Mouse (Mus musculus) MEL (cell line): ENCODE results near the gene Gm9837. TPM values are rescaled to one million over a fixed set of nuclear protein-coding genes. Genes with fewer than 3 reads are reported as not detected.

ENCODE experiments used
- DNase-seq: peaks from one replicate; pipeline ENCODE4 v3.0.0; 2011; ENCODE audit warnings: low read depth, low spot score
- H3K27ac ChIP-seq: 2 replicates; pipeline ENCODE4 v1.5.1; 2012; ENCODE audit warnings: low read depth, mild to moderate bottlenecking, control low read depth, low read length, moderate library complexity; ENCODE audit not compliant: control insufficient read depth
- H3K27me3 ChIP-seq, 2 experiments: fragments of 150-350 bp in 1 of 2; sonication (generic) in 1 of 2; 2 replicates each; pipeline ENCODE4 v1.6.1; 2012; ENCODE audit warnings: low read length in 2 of 2, mild to moderate bottlenecking in 2 of 2, improper control_type of control experiment in 1 of 2, moderate library complexity in 1 of 2; ENCODE audit not compliant: insufficient read depth in 2 of 2, control insufficient read depth in 1 of 2
- H3K36me3 ChIP-seq, 2 experiments: 2 replicates each; pipeline ENCODE4 v1.6.1; 2012 to 2014; ENCODE audit warnings: low read length in 2 of 2, improper control_type of control experiment in 1 of 2, inconsistent platforms in 1 of 2, mild to moderate bottlenecking in 1 of 2; ENCODE audit not compliant: insufficient read depth in 2 of 2, control insufficient read depth in 1 of 2
- H3K4me1 ChIP-seq, 2 experiments: fragments of 150-350 bp in 1 of 2; sonication (generic) in 1 of 2; 2 replicates each; pipeline ENCODE4 v1.6.1; 2012; ENCODE audit warnings: low read length in 2 of 2, improper control_type of control experiment in 1 of 2, mild to moderate bottlenecking in 1 of 2; ENCODE audit not compliant: insufficient read depth in 2 of 2, control insufficient read depth in 1 of 2
- H3K4me3 ChIP-seq, 2 experiments: fragments of 150-350 bp in 1 of 2; sonication (generic) in 1 of 2; 2 replicates each; pipeline ENCODE4 v1.5.1; 2012; ENCODE audit warnings: low read depth in 2 of 2, low read length in 2 of 2, mild to moderate bottlenecking in 2 of 2, moderate library complexity in 2 of 2, control low read depth in 1 of 2, improper control_type of control experiment in 1 of 2; ENCODE audit not compliant: control insufficient read depth in 1 of 2, insufficient read depth in 1 of 2
- H3K79me2 ChIP-seq: 2 replicates; pipeline ENCODE4 v1.6.1; 2012; ENCODE audit warnings: mild to moderate bottlenecking, low read length, moderate library complexity; ENCODE audit not compliant: control insufficient read depth, poor library complexity, insufficient read depth
- H3K9ac ChIP-seq: 2 replicates; pipeline ENCODE4 v1.6.1; 2012; ENCODE audit warnings: low read depth, mild to moderate bottlenecking, control low read depth, low read length, moderate library complexity; ENCODE audit not compliant: control insufficient read depth, poor library complexity, severe bottlenecking
- H3K9me3 ChIP-seq: fragments of 150-350 bp; sonication (generic); replicated peaks from 2 replicates; pipeline ENCODE4 v1.6.1; 2012; ENCODE audit warnings: mild to moderate bottlenecking, low read length, improper control_type of control experiment, moderate library complexity; ENCODE audit not compliant: insufficient read depth
- BHLHE40 ChIP-seq: IDR thresholded peaks from 2 replicates; pipeline ENCODE4 v1.6.1; 2012; ENCODE audit warnings: low read depth, mild to moderate bottlenecking, inconsistent platforms, low read length, improper control_type of control experiment, borderline replicate concordance
- CHD2 ChIP-seq: IDR thresholded peaks from 2 replicates; pipeline ENCODE4 v1.6.1; 2011; ENCODE audit warnings: low read length, improper control_type of control experiment
- CTCF ChIP-seq, 3 experiments: IDR thresholded peaks in 2 of 3; conservative IDR thresholded peaks in 1 of 3; 2 replicates each; pipeline ENCODE4 v1.5.1; 2011 to 2012; ENCODE audit warnings: low read length in 3 of 3, low read depth in 2 of 3, mild to moderate bottlenecking in 2 of 3, improper control_type of control experiment in 1 of 3, inconsistent platforms in 1 of 3, mixed read lengths in 1 of 3, moderate library complexity in 1 of 3; ENCODE audit not compliant: control insufficient read depth in 1 of 3, insufficient read depth in 1 of 3, poor library complexity in 1 of 3, severe bottlenecking in 1 of 3
- E2F4 ChIP-seq: IDR thresholded peaks from 2 replicates; pipeline ENCODE4 v1.6.1; 2011; ENCODE audit warnings: low read depth, low read length, improper control_type of control experiment, borderline replicate concordance
- ELF1 ChIP-seq: IDR thresholded peaks from 2 replicates; pipeline ENCODE4 v1.6.1; 2014; ENCODE audit warnings: low read depth, mild to moderate bottlenecking, inconsistent platforms, low read length, improper control_type of control experiment, moderate library complexity
- EP300 ChIP-seq, 2 experiments: IDR thresholded peaks; 2 replicates each; pipeline ENCODE4 v1.6.1; 2011; ENCODE audit warnings: improper control_type of control experiment in 2 of 2, low read length in 2 of 2, low read depth in 1 of 2, mild to moderate bottlenecking in 1 of 2
- ETS1 ChIP-seq: IDR thresholded peaks from 2 replicates; pipeline ENCODE4 v1.6.1; 2012; ENCODE audit warnings: low read depth, mild to moderate bottlenecking, inconsistent platforms, low read length, improper control_type of control experiment, moderate library complexity
- GABPA ChIP-seq: IDR thresholded peaks from 2 replicates; pipeline ENCODE4 v1.6.1; 2012; ENCODE audit warnings: low read depth, mild to moderate bottlenecking, inconsistent platforms, low read length, improper control_type of control experiment, moderate library complexity
- GATA1 ChIP-seq: IDR thresholded peaks from 2 replicates; pipeline ENCODE4 v1.6.1; 2011; ENCODE audit warnings: low read depth, low read length, improper control_type of control experiment
- HCFC1 ChIP-seq: IDR thresholded peaks from 2 replicates; pipeline ENCODE4 v1.6.1; 2012; ENCODE audit warnings: low read depth, mild to moderate bottlenecking, inconsistent platforms, low read length, improper control_type of control experiment, moderate library complexity
- KAT2A ChIP-seq: conservative IDR thresholded peaks from 2 replicates; pipeline ENCODE4 v1.6.1; 2012; ENCODE audit warnings: low read depth, low read length, improper control_type of control experiment, inconsistent platforms
- MAFK ChIP-seq: IDR thresholded peaks from 2 replicates; pipeline ENCODE4 v1.6.1; 2011; ENCODE audit warnings: low read depth, mild to moderate bottlenecking, low read length, improper control_type of control experiment, borderline replicate concordance
- MXI1 ChIP-seq: IDR thresholded peaks from 2 replicates; pipeline ENCODE4 v1.6.1; 2011; ENCODE audit warnings: mild to moderate bottlenecking, low read depth, low read length, improper control_type of control experiment
- MYB ChIP-seq: IDR thresholded peaks from 2 replicates; pipeline ENCODE4 v1.6.1; 2011; ENCODE audit warnings: mild to moderate bottlenecking, low read depth, low read length, improper control_type of control experiment
- MYC ChIP-seq: IDR thresholded peaks from 2 replicates; pipeline ENCODE4 v1.6.1; 2011; ENCODE audit warnings: low read depth, mild to moderate bottlenecking, low read length, improper control_type of control experiment, moderate library complexity
- NRF1 ChIP-seq: IDR thresholded peaks from 2 replicates; pipeline ENCODE4 v1.6.1; 2014; ENCODE audit warnings: low read depth, mild to moderate bottlenecking, inconsistent platforms, low read length, improper control_type of control experiment, moderate library complexity; ENCODE audit not compliant: poor library complexity, insufficient read depth, severe bottlenecking
- POLR2A ChIP-seq, 2 experiments: IDR thresholded peaks; 2 replicates each; pipeline ENCODE4 v1.6.1; 2011 to 2012; ENCODE audit warnings: low read length in 2 of 2, mild to moderate bottlenecking in 2 of 2, control low read depth in 1 of 2, improper control_type of control experiment in 1 of 2, low read depth in 1 of 2, moderate library complexity in 1 of 2; ENCODE audit not compliant: control insufficient read depth in 1 of 2, insufficient read depth in 1 of 2, poor library complexity in 1 of 2
- POLR2AphosphoS2 ChIP-seq: IDR thresholded peaks from 2 replicates; pipeline ENCODE4 v1.6.1; 2011; ENCODE audit warnings: low read length, improper control_type of control experiment
- POLR2AphosphoS5 ChIP-seq: IDR thresholded peaks from 2 replicates; pipeline ENCODE4 v1.6.1; 2012; ENCODE audit warnings: low read depth, borderline replicate concordance, mild to moderate bottlenecking, inconsistent platforms, low read length, moderate library complexity, mixed read lengths
- RAD21 ChIP-seq: IDR thresholded peaks from 2 replicates; pipeline ENCODE4 v1.6.1; 2011; ENCODE audit warnings: mild to moderate bottlenecking, low read depth, low read length, improper control_type of control experiment
- RCOR1 ChIP-seq: IDR thresholded peaks from 2 replicates; pipeline ENCODE4 v1.6.1; 2012; ENCODE audit warnings: low read depth, mild to moderate bottlenecking, inconsistent platforms, low read length, improper control_type of control experiment
- SIN3A ChIP-seq: IDR thresholded peaks from 2 replicates; pipeline ENCODE4 v1.6.1; 2012; ENCODE audit warnings: low read length, improper control_type of control experiment, inconsistent platforms
- TAL1 ChIP-seq: IDR thresholded peaks from 2 replicates; pipeline ENCODE4 v1.6.1; 2012; ENCODE audit warnings: mild to moderate bottlenecking, inconsistent platforms, low read length, moderate library complexity, mixed read lengths
- TBP ChIP-seq: IDR thresholded peaks from 2 replicates; pipeline ENCODE4 v1.8.0; 2011; ENCODE audit warnings: low read depth, low read length, improper control_type of control experiment
- TCF12 ChIP-seq: IDR thresholded peaks from 2 replicates; pipeline ENCODE4 v1.6.1; 2014; ENCODE audit warnings: low read depth, mild to moderate bottlenecking, inconsistent platforms, low read length, improper control_type of control experiment, moderate library complexity
- UBTF ChIP-seq: IDR thresholded peaks from 2 replicates; pipeline ENCODE4 v1.6.1; 2012; ENCODE audit warnings: low read depth, mild to moderate bottlenecking, inconsistent platforms, low read length, improper control_type of control experiment, moderate library complexity, borderline replicate concordance; ENCODE audit not compliant: insufficient read depth
- USF1 ChIP-seq: IDR thresholded peaks from 2 replicates; pipeline ENCODE4 v1.6.1; 2014; ENCODE audit warnings: low read depth, mild to moderate bottlenecking, inconsistent platforms, low read length, improper control_type of control experiment, moderate library complexity
- USF2 ChIP-seq, 2 experiments: IDR thresholded peaks; 2 replicates each; pipeline ENCODE4 v1.6.1; 2011 to 2012; ENCODE audit warnings: improper control_type of control experiment in 2 of 2, low read length in 2 of 2, borderline replicate concordance in 1 of 2, inconsistent platforms in 1 of 2, low read depth in 1 of 2, mild to moderate bottlenecking in 1 of 2; ENCODE audit not compliant: insufficient read depth in 1 of 2
- ZMIZ1 ChIP-seq: IDR thresholded peaks from 2 replicates; pipeline ENCODE4 v1.6.1; 2012; ENCODE audit warnings: low read depth, mild to moderate bottlenecking, inconsistent platforms, low read length, improper control_type of control experiment, moderate library complexity
- ZNF384 ChIP-seq: IDR thresholded peaks from 2 replicates; pipeline ENCODE4 v1.6.1; 2012; ENCODE audit warnings: low read depth, mild to moderate bottlenecking, inconsistent platforms, low read length, improper control_type of control experiment
- polyA plus RNA-seq, 2 experiments: library from polyadenylated mRNA; stranded (reverse) in 1 of 2; unstranded in 1 of 2; fragments of >175 nt in 1 of 2; fragments of >200 nt in 1 of 2; gene quantifications; 2 replicates each; pipeline versions ENCODE4 v1.2.1 to v1.2.4; 2012; ENCODE audit warnings: low replicate concordance in 2 of 2, low read depth in 1 of 2; ENCODE audit not compliant: insufficient read length in 2 of 2, insufficient read depth in 1 of 2, missing spikeins in 1 of 2
- total RNA-seq: library from RNA; depleted of rRNA; stranded (reverse); fragments of 300-350 nt; gene quantifications from 2 replicates; pipeline ENCODE4 v1.2.3, GENCODE M21; 2012

Gm9837 gene
- total and polyA plus RNA-seq, 3 experiments: not detected

GRCm38 (mm10) chr11:53483159-53483891 is 13.0 kb upstream of the Gm9837 start (continued):
- peak in 1 of 2 experiments; percentile 55; a peak in 1 of 4 replicates for TF ChIP-seq POLR2A (IDR thresholded peaks at IDR 0.05; ENCODE audit: control insufficient read depth in 1 of 2, insufficient read depth in 1 of 2, low read depth in 1 of 2, low read length in 2 of 2, poor library complexity in 1 of 2)
- TF ChIP-seq ETS1: peak; percentile 88
- TF ChIP-seq BHLHE40: peak; percentile 49; the same call in 1 of the 2 replicates
- no peak for TF ChIP-seq UBTF
- TF ChIP-seq MXI1: peak; percentile 93
- TF ChIP-seq CTCF (IDR thresholded peaks at IDR 0.05 in 2 of 3, conservative IDR thresholded peaks at IDR 0.05 in 1 of 3; ENCODE audit: control insufficient read depth in 1 of 3, insufficient read depth in 1 of 3, low read depth in 2 of 3, low read length in 3 of 3, poor library complexity in 1 of 3, severe bottlenecking in 1 of 3): no peak; a peak in 1 of 6 replicates
- peak; percentile 89 for TF ChIP-seq GATA1
- 0 out of 2 replicates have a peak, but pooled peaks have one; percentile 46 for TF ChIP-seq POLR2AphosphoS5

DNA sequence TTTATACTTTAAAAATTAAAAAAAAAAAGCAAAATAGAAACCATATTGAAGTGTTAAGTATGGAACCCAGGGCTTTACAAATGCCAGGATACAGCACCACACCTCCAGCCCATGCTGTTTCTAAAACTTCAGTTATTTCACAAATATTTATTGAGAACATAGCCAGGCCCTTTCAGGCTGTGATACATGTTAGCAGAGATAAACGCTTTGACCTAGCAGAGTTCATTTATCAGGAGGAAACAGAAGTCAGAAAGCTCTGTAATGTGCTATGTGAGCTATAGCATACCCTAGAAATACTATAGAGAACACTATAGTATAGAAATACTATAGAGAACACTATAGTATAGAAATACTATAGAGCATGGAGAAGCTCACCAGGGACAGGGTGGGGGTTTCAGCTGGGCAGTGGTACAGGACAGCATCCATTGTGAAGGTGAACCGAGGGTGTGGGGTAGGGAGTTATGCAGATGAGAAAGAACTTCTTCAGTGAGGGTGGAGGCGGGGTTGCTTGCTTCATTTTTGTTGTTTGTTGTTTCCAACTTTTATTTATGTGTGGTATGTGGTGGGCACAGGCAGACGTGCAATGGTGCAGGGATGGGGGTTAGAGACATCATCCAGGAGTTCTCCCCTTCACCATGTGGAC is 10.9 kb upstream of the Gm9837 start:
- peak; percentile 93 for DNase-seq
- Histone ChIP-seq H3K27ac (peak overlapping the region; percentile 95), H3K27me3 (no peaks in the 10 kb centered on the region), H3K79me2 (no peaks in the 10 kb centered on the region), H3K36me3 (peaks cover 0 to 35% of the 10 kb centered on the region in 2 experiments; a peak in 2 of 4 replicates), H3K9ac (peak overlapping the region; percentile 27; the same call in 1 of the 2 replicates), H3K4me3 (no peak overlapping the region), H3K4me1 (peaks cover 22 to 30% of the 10 kb centered on the region in 2 experiments), H3K9me3 (no peaks in the 10 kb centered on the region)
- TF ChIP-seq CTCF (IDR thresholded peaks at IDR 0.05 in 2 of 3, conservative IDR thresholded peaks at IDR 0.05 in 1 of 3; ENCODE audit: control insufficient read depth in 1 of 3, insufficient read depth in 1 of 3, low read depth in 2 of 3, low read length in 3 of 3, poor library complexity in 1 of 3, severe bottlenecking in 1 of 3): no peak
- TF ChIP-seq MYB: peak; percentile 31; the same call in 1 of the 2 replicates
- no peak for TF ChIP-seq KAT2A
- TF ChIP-seq MXI1: peak; percentile 90; the same call in 1 of the 2 replicates
- TF ChIP-seq E2F4: no peak
- TF ChIP-seq ZMIZ1: no peak
- no peak for TF ChIP-seq USF2 (IDR thresholded peaks at IDR 0.05; ENCODE audit: borderline replicate concordance in 1 of 2, insufficient read depth in 1 of 2, low read depth in 1 of 2, low read length in 2 of 2)
- TF ChIP-seq TAL1: peak; percentile 96
- no peak for TF ChIP-seq POLR2AphosphoS5
- peak; percentile 89 for TF ChIP-seq MYC
- peak; percentile 99 for TF ChIP-seq TCF12
- TF ChIP-seq RAD21: no peak
- no peak for TF ChIP-seq POLR2AphosphoS2
- no peak for TF ChIP-seq USF1
- TF ChIP-seq MAFK: no peak
- no peak for TF ChIP-seq ZNF384
- TF ChIP-seq ELF1: no peak
- TF ChIP-seq CHD2: no peak; the same call in 1 of the 2 replicates
- peak; percentile 92 for TF ChIP-seq RCOR1
- TF ChIP-seq POLR2A (IDR thresholded peaks at IDR 0.05; ENCODE audit: control insufficient read depth in 1 of 2, insufficient read depth in 1 of 2, low read depth in 1 of 2, low read length in 2 of 2, poor library complexity in 1 of 2): no peak
- no peak for TF ChIP-seq GABPA
- 0 out of 2 replicates have a peak, but pooled peaks have one; percentile 45 for TF ChIP-seq TBP
- TF ChIP-seq GATA1: peak; percentile 99
- no peak for TF ChIP-seq BHLHE40
- no peak for TF ChIP-seq HCFC1
- peak; percentile 98 for TF ChIP-seq EP300 (IDR thresholded peaks at IDR 0.05; ENCODE audit: low read depth in 1 of 2, low read length in 2 of 2)
- no peak for TF ChIP-seq NRF1
- peak; percentile 93 for TF ChIP-seq SIN3A
